Mouse (Mus musculus): ENCODE results near the gene Ing1. TPM values are rescaled to one million over a fixed set of nuclear protein-coding genes. Genes with fewer than 3 reads are reported as not detected.

Ing1 gene
- polyA plus RNA-seq, 1 experiment from 2014 or later = 12.6 TPM

GRCm38 (mm10) chr8:11570742-11571141, 15.4 kb downstream of the Ing1 start:
- Histone ChIP-seq H3K4me3 (ENCODE audit: low read depth, low read length) (no peak overlapping the region), H3K9me3 (ENCODE audit: low read length) (no peaks in the 10 kb centered on the region), H3K4me2 (ENCODE audit: low read depth, low read length) (no peak overlapping the region), H3K27ac (ENCODE audit: low read depth) (no peak overlapping the region), H3K4me1 (ENCODE audit: insufficient read depth) (peaks cover under 1% of the 10 kb centered on the region; the same call in 1 of the 2 replicates), H3K36me3 (replicated peaks; ENCODE audit: insufficient read depth, low read length) (0 out of 2 replicates have a peak, but pooled peaks cover 2% of the 10 kb centered on the region), H3K9ac (replicated peaks) (no peak overlapping the region), H3K27me3 (ENCODE audit: insufficient read depth, low read length) (no peaks in the 10 kb centered on the region)
- DNase-seq (no peak), ATAC-seq (no peak)
- 86% methylated on average over 4 of the region's 4 CpGs for WGBS (ENCODE audit: insufficient replicate concordance)
- TF ChIP-seq EP300 (IDR thresholded peaks at IDR 0.05; ENCODE audit: low read depth) (no peak), CTCF (IDR thresholded peaks at IDR 0.05; ENCODE audit: low read depth) (no peak)

GRCm38 (mm10) chr8:11571950-11572349, 16.6 kb downstream of the Ing1 start:
- Histone ChIP-seq H3K9me3 (ENCODE audit: low read length) (no peaks in the 10 kb centered on the region), H3K4me1 (ENCODE audit: insufficient read depth) (peaks cover 4% of the 10 kb centered on the region), H3K27me3 (ENCODE audit: insufficient read depth, low read length) (no peaks in the 10 kb centered on the region), H3K9ac (replicated peaks) (no peak overlapping the region), H3K27ac (ENCODE audit: low read depth) (no peak overlapping the region), H3K4me2 (ENCODE audit: low read depth, low read length) (no peak overlapping the region), H3K4me3 (ENCODE audit: low read depth, low read length) (no peak overlapping the region), H3K36me3 (replicated peaks; ENCODE audit: insufficient read depth, low read length) (0 out of 2 replicates have a peak, but pooled peaks cover under 1% of the 10 kb centered on the region)
- 89% methylated on average over 10 of the region's 10 CpGs for WGBS (ENCODE audit: insufficient replicate concordance)
- DNase-seq = no peak
- TF ChIP-seq EP300 (IDR thresholded peaks at IDR 0.05; ENCODE audit: low read depth) = no peak
- TF ChIP-seq CTCF (IDR thresholded peaks at IDR 0.05; ENCODE audit: low read depth) = no peak
- ATAC-seq = no peak

GRCm38 (mm10) chr8:11572428-11572827, 17.1 kb downstream of the Ing1 start:
- DNase-seq = no peak
- 74% methylated on average over 6 of the region's 6 CpGs for WGBS (ENCODE audit: insufficient replicate concordance)

GRCm38 (mm10) chr8:11574911-11575603, 19.7 kb downstream of the Ing1 start:
- peak overlapping the region; percentile 35; the same call in 1 of the 2 replicates for H3K27ac ChIP-seq (ENCODE audit: low read depth)
- no peak for DNase-seq
- H3K9me3 ChIP-seq (ENCODE audit: low read length) = no peaks in the 10 kb centered on the region
- H3K4me2 ChIP-seq (ENCODE audit: low read depth, low read length) = peak overlapping the region; percentile 34; the same call in 1 of the 2 replicates
- TF ChIP-seq CTCF (IDR thresholded peaks at IDR 0.05; ENCODE audit: low read depth) = no peak
- no peak for TF ChIP-seq EP300 (IDR thresholded peaks at IDR 0.05; ENCODE audit: low read depth)
- H3K4me3 ChIP-seq (ENCODE audit: low read depth, low read length) = no peak overlapping the region
- ATAC-seq = 0 out of 2 replicates have a peak, but pooled peaks have one; percentile 12
- peaks cover 4% of the 10 kb centered on the region for H3K4me1 ChIP-seq (ENCODE audit: insufficient read depth)
- no peaks in the 10 kb centered on the region for H3K27me3 ChIP-seq (ENCODE audit: insufficient read depth, low read length)
- no peaks in the 10 kb centered on the region for H3K36me3 ChIP-seq (replicated peaks; ENCODE audit: insufficient read depth, low read length)
- H3K9ac ChIP-seq (replicated peaks) = no peak overlapping the region
- 37% methylated on average over 9 of the region's 9 CpGs for WGBS (ENCODE audit: insufficient replicate concordance)

More at GRCm38 (mm10) chr8:11572428-11572827, 17.1 kb downstream of the Ing1 start:
- Histone ChIP-seq H3K9ac (replicated peaks) (no peak overlapping the region), H3K4me3 (ENCODE audit: low read depth, low read length) (no peak overlapping the region), H3K27me3 (ENCODE audit: insufficient read depth, low read length) (no peaks in the 10 kb centered on the region), H3K4me1 (ENCODE audit: insufficient read depth) (peaks cover 4% of the 10 kb centered on the region), H3K36me3 (replicated peaks; ENCODE audit: insufficient read depth, low read length) (no peaks in the 10 kb centered on the region), H3K27ac (ENCODE audit: low read depth) (no peak overlapping the region), H3K9me3 (ENCODE audit: low read length) (no peaks in the 10 kb centered on the region), H3K4me2 (ENCODE audit: low read depth, low read length) (no peak overlapping the region)
- TF ChIP-seq CTCF (IDR thresholded peaks at IDR 0.05; ENCODE audit: low read depth) = no peak
- no peak for TF ChIP-seq EP300 (IDR thresholded peaks at IDR 0.05; ENCODE audit: low read depth)
- no peak for ATAC-seq

GRCm38 (mm10) chr8:11575604-11576384, 20.4 kb downstream of the Ing1 start:
- Histone ChIP-seq H3K27ac (ENCODE audit: low read depth) (no peak overlapping the region), H3K27me3 (ENCODE audit: insufficient read depth, low read length) (no peaks in the 10 kb centered on the region), H3K9me3 (ENCODE audit: low read length) (no peaks in the 10 kb centered on the region), H3K36me3 (replicated peaks; ENCODE audit: insufficient read depth, low read length) (no peaks in the 10 kb centered on the region), H3K9ac (replicated peaks) (no peak overlapping the region), H3K4me1 (ENCODE audit: insufficient read depth) (peaks cover 4% of the 10 kb centered on the region), H3K4me2 (ENCODE audit: low read depth, low read length) (peak overlapping the region; percentile 34), H3K4me3 (ENCODE audit: low read depth, low read length) (no peak overlapping the region)
- DNase-seq = no peak
- peak; percentile 27; the same call in 1 of the 2 replicates for ATAC-seq
- TF ChIP-seq CTCF (IDR thresholded peaks at IDR 0.05; ENCODE audit: low read depth) (no peak), EP300 (IDR thresholded peaks at IDR 0.05; ENCODE audit: low read depth) (no peak)
- WGBS (ENCODE audit: insufficient replicate concordance) = 47% methylated on average over 16 of the region's 16 CpGs

Data from liver, postnatal 0 days (tissue).